Mouse (Mus musculus) lung, adult 2 months (tissue): ENCODE results near the gene Spc25.

Source experiments
- CTCF ChIP-seq: fragments of 200-500 bp; IDR thresholded peaks from 2 replicates; pipeline ENCODE4 v1.5.1; 2011; ENCODE audit warnings: mild to moderate bottlenecking, low read length, control low read depth; ENCODE audit not compliant: insufficient read depth
- POLR2A ChIP-seq: fragments of 200-500 bp; IDR thresholded peaks from 2 replicates; pipeline ENCODE4 v1.6.1; 2011; ENCODE audit warnings: low read depth, mild to moderate bottlenecking, control low read depth, low read length, borderline replicate concordance; ENCODE audit errors: extremely low read depth

DNA sequence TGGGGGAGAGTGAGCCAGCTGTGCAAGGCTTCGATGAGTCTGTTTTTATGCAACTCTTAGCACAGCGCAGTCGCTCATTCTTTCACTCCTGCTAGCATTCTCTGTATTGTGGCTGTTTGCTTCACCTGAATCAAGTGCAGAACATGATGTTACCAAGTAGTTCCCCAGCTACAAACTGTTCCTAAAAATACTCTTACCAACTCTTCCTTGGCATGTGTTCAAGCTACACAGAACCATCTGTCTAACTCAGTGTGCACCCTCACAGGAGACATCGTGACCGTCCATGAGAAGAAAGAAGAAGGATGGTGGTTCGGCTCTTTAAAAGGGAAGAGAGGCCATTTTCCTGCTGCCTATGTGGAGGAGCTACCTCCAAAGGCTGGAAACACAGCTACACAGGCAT is 17.3 kb downstream of the Spc25 start:
- TF ChIP-seq CTCF (no peak), POLR2A (no peak)
